Mouse (Mus musculus): ENCODE measurements around the gene Htr1d.
A peak's percentile ranks its signal among the peaks of the same experiment; 100 is the strongest.

Htr1d gene

GRCm38 (mm10) chr4:136452792-136453191 lies 29.5 kb downstream of the Htr1d start:
- DNase-seq: no peak

DNA sequence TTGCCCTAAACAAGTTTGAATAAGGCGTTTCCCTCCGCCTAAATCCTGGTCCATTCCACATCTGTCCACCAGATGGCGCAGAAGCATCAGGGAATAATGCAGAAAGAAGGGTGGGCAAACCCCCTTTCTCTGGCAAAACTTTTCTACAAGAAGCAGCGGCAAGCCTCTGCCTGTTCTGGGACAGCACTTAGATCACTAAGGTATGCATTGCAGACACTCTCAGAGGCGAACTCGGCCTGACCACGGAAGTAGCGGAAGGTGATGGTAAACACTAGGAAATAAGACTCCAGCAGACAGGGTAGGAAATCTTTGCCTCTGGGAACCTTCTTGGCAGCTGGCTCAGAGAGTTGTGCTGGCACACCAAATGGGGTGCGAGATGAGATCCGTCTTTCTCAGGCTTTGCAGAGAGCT lies 31.5 kb downstream of the Htr1d start:
- DNase-seq: peak; percentile 96

DNA sequence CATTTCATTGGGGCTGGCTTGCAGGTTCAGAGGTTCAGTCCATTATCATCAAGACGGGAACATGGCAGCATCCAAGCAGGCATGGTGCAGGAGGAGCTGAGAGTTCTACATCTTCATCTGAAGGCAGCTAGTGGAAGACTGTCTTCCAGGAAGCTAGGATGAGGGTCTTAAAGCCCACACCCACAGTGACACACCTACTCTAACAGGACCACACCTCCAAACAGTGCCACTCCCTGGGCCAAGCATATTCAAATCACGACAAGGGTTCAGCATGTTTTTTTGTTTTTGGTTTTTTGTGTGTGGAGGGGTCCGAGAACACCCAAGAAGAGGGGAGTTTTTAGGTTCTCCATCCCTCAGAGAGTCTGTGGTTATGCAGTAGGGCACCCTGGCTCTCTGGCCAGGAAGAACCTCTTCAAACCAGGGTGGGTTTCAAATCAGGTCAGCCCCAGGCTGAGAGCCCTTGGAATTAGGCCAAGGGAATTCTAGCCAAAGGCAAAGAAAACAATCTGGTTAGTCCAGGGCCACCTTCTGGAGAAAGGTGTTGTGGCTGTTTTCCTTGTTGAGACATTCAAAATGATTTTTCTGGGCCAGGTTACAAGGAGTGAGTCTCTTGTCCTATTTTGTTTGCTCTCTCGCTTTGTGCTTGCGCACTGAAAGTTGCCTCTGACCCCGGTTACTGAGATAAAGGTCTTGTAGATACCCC lies 33.3 kb downstream of the Htr1d start:
- peak; percentile 84 for DNase-seq

DNA sequence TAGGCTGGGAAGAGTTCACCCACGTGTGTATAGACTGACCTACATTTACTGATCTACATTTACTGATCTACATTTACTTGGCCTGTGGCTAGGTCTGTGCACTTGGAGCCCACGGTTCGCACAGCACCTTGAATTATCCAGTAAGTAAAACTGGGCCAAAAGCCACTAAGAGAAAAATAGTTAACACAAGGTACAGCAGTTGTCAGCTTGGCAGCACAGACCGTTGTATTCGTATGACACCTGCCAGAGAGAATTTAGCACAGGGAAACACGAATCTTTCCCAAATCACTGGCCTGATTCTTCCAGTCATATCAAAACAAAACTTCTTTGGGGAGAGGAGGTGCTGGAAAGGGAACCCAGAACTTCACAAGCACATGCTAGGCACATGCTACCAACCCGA lies 35.0 kb downstream of the Htr1d start:
- DNase-seq: peak; percentile 61

DNA sequence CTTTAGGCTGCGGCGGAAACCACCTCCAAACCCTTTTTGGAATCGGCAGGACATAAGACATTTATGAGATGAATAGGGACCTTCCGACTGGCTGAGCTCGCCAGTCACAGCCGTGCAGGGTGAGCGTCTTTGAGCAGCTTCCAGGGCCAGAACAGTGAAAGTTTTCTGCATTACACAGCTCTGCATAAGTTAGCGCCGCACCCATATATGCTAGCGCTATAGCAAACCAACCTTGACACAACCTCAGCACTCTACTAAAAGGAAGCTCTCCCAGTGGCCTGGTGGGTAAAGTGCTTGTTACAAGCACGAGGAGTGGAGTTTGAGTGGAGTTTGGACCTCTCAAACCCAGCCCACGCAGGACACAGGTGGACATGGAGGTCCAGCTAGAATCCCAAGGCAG lies 35.9 kb downstream of the Htr1d start:
- DNase-seq: peak; percentile 85

DNA sequence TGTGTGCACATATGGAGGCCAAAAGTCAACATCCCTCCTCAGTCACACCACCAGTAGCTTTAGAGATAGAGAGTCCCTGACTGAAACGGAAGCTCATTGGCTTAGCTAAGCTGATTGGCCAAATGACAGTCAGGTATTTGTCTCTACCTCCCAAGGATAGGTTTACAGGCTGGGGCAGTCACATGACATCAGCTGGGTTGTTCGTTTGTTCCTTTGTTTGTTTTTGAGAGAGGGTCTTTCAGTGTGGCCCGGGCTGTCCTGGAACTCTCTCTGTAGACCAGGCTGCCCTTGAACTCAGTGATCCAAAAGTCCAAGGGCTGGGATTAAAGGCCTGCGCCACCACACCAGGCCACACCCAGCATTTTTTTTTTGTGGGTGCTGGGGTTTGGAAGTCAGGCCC lies 37.9 kb downstream of the Htr1d start:
- DNase-seq: peak; percentile 77

DNA sequence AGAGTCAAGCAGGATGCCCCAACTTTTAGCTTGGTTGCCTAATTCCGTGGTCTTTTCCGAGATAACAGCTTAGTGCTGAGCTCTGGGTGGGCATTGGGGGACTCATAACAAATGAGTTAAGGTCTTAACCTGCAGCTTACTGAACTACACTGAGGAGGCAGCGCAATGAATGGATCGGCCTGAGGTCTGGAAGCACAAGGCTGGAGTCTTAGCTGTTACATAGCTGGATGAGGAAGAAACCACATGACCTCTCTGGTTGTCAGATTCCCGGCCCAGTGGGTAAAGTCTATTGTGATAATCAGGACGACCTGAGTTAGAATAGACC lies 38.4 kb downstream of the Htr1d start:
- DNase-seq: no peak

- peak; percentile 99 for DNase-seq
These were observed 38.9 kb downstream of the Htr1d start, which contains the start of gene 6030445D17Rik for GRCm38 (mm10) chr4:136462086-136462838. TSS of gene 6030445D17Rik (plus strand) at chr4:136462250.

GRCm38 (mm10) chr4:136462839-136463178 lies 39.5 kb downstream of the Htr1d start:
- DNase-seq: no peak

DNA sequence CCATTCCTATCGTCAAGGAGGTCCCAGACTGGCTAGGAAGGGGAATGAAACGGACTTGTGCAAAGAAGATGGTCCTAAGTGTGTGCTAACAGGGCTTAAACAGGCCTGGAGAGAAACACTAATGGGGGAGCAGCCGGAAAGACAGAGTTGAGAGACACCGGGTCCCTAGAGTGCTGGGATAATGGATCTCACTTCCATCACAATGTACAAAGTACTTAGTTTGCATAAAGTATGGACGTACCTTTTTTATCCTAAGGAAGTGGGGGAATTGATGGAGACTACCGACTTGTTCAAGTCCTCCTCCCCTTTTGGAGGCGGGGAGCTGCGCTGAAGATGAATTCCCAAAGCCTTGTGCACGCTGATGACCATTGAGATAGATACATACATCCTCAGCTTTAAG lies 40.1 kb downstream of the Htr1d start:
- peak; percentile 88 for DNase-seq

DNA sequence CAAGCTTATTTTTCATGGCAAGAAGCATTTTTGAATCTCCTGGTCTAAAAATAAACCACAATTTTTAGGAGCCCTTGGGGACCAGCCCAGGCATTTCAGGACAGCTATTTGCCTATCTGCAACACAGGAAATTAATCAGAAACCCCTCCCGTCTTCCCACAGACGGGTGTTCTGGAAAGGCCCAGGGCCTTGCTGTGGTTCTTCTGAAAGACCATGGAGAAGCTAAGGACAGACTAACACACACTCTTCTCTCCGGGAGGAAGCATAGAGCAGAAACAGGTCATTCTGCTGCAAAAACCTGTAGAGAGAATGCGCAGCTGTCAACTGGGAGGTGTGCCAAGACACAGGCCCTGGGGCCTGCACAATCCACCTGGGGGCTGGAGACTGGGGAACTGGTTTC lies 42.9 kb downstream of the Htr1d start:
- peak; percentile 97 for DNase-seq

GRCm38 (mm10) chr4:136468553-136469327 lies 45.4 kb downstream of the Htr1d start:
- peak; percentile 96 for DNase-seq

DNA sequence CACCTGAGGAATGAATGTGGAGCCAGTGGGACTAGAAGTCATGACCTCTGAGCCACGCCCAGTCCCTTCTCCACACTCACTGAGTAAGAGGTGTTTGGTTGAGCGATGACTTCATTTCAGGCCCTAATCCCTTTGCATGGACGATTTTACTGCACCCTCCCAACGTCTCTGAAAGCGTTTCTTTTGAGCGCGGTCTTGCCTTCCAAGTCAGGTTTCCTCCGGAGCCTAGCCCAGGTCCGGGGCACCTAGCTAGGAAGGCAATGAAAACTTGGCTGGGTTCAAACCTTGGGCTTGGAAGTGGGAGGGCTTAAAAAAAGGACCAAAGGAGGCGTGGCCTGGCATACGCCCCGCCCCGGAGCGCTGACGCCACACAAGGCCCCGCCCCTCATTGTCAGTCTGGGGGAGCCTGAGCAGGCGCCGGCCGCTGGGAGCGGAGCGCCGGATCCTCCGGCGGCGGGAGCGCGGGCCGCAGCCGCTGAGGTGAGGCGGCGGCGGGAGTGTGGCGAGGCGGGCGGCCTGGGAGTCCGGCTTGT lies 46.1 kb downstream of the Htr1d start, which contains the start of gene Luzp1:
Gene Luzp1 (plus strand): TSS at position 391 of the 533 bp plus-strand sequence.
- DNase-seq: peak; percentile 99

- DNase-seq: no peak
These were observed 46.6 kb downstream of the Htr1d start for GRCm38 (mm10) chr4:136469941-136470346.

DNA sequence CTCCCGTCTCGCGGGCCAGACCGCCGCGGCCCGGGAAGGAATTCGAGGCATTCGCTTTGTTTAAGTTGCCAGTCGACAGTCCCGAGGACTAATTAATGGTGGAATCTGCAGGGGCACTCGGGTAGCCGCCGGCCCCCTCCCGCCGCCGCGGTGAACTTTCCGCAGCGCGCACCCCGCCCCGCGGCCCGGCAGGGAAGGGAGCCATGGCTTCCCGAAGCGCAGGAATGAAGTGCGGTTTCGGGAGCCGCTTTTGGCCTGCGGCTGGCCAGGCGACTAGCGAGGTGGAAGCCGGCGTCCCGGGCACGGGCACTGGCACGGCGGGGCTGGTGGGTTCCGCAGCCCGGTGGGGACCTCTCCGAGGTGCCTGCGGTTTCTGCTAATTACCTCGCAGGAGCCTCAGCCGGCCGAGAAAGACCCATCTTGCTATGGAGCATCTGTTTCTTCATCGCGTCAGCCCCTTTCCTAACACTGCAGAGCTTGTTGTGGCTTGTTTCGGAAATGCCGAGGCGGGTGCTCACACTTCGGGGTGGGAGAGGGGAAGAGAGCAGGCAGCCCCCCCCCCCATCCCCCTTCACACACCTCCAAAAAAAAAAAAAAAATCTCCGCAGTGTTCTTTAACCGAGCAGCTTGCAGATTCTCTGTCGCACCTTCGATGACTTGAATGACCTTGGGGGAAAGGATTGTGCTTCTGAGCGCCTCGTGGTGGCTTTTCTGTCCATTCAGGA lies 47.2 kb downstream of the Htr1d start:
- DNase-seq: peak; percentile 97

DNA sequence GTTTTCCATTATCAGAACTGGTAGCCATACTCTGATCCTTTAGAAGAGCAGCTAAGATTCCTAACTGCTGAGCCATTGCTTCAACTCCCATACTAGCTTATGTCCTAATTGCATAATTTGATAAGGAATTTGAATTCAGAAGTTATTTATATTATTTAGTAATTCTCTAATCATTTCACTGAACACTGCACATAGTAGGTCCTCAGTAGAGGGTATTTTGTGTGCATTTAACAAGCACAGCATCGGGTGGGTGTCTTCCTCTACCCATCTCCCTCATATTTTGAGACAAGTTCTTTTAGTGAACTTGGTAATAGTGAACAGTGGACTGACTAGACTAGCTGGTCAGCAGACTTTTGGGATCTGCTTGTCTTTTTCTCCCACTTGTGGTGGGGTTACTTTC lies 53.4 kb downstream of the Htr1d start:
- DNase-seq: no peak

GRCm38 (mm10) chr4:136486549-136486948 lies 63.2 kb downstream of the Htr1d start:
- no peak for DNase-seq
